Mouse (Mus musculus): ENCODE data around the gene Babam2. TPM values are rescaled to one million over a fixed set of nuclear protein-coding genes. Genes with fewer than 3 reads are reported as not detected.

Babam2 gene
- polyA plus RNA-seq, 1 experiment: 18.4 TPM

DNA sequence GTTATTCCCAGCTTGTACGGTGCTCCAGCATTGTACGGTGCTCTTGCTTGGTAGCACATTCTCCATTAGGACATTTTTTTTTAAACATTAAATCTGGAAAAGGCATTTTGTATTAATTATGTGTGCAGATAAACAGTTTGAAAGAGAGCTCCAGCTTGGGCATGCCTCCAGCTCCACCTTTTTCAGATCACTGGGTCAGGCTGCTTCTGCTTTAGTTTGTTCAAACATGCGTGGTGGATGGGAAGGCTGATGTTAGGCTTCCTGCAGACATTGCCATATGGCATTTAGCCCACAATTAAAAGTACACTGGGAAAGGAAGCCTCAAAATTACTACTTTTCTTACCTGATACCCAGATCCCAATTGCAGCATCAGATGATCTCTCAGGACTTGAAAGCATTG, 310.9 kb downstream of the Babam2 start:
- H3K36me3 ChIP-seq (ENCODE audit: control insufficient read depth, insufficient read depth, low read length): no peaks in the 10 kb centered on the region; the same call in 1 of the 2 replicates
- no peak for TF ChIP-seq CTCF (IDR thresholded peaks at IDR 0.05; ENCODE audit: extremely low read depth, insufficient read length, insufficient replicate concordance, low read depth, low read length)
- H3K27me3 ChIP-seq (ENCODE audit: control insufficient read depth, insufficient read depth, low read length): no peaks in the 10 kb centered on the region
- H3K27ac ChIP-seq (ENCODE audit: insufficient read depth, low read depth, low read length): no peak overlapping the region
- H3K4me3 ChIP-seq (ENCODE audit: low read depth, low read length): no peak overlapping the region
- no peaks in the 10 kb centered on the region for H3K4me1 ChIP-seq (ENCODE audit: control insufficient read depth, insufficient read depth, insufficient read length, low read length)
- WGBS: 78% methylated on average over 3 of the region's 3 CpGs

GRCm38 (mm10) chr5:32010056-32010455, 312.6 kb downstream of the Babam2 start:
- 89% methylated on average over 4 of the region's 4 CpGs for WGBS
- H3K27ac ChIP-seq (ENCODE audit: insufficient read depth, low read depth, low read length): no peak overlapping the region
- no peak overlapping the region for H3K4me3 ChIP-seq (ENCODE audit: low read depth, low read length)
- TF ChIP-seq POLR2A (IDR thresholded peaks at IDR 0.05; ENCODE audit: low read depth, low read length) (no peak), CTCF (IDR thresholded peaks at IDR 0.05; ENCODE audit: extremely low read depth, insufficient read length, insufficient replicate concordance, low read depth, low read length) (no peak)
- H3K4me1 ChIP-seq (ENCODE audit: control insufficient read depth, insufficient read depth, insufficient read length, low read length): no peaks in the 10 kb centered on the region
- no peaks in the 10 kb centered on the region; the same call in 1 of the 2 replicates for H3K36me3 ChIP-seq (ENCODE audit: control insufficient read depth, insufficient read depth, low read length)
- H3K27me3 ChIP-seq (ENCODE audit: control insufficient read depth, insufficient read depth, low read length): no peaks in the 10 kb centered on the region

GRCm38 (mm10) chr5:32013053-32013452, 315.6 kb downstream of the Babam2 start:
- Histone ChIP-seq H3K36me3 (ENCODE audit: control insufficient read depth, insufficient read depth, low read length) (no peaks in the 10 kb centered on the region; the same call in 1 of the 2 replicates), H3K27ac (ENCODE audit: insufficient read depth, low read depth, low read length) (no peak overlapping the region), H3K4me1 (ENCODE audit: control insufficient read depth, insufficient read depth, insufficient read length, low read length) (no peaks in the 10 kb centered on the region), H3K27me3 (ENCODE audit: control insufficient read depth, insufficient read depth, low read length) (no peaks in the 10 kb centered on the region), H3K4me3 (ENCODE audit: low read depth, low read length) (no peak overlapping the region)
- no peak for TF ChIP-seq CTCF (IDR thresholded peaks at IDR 0.05; ENCODE audit: extremely low read depth, insufficient read length, insufficient replicate concordance, low read depth, low read length)
- no peak for TF ChIP-seq POLR2A (IDR thresholded peaks at IDR 0.05; ENCODE audit: low read depth, low read length)
- WGBS: 73% methylated on average over 2 of the region's 2 CpGs

DNA sequence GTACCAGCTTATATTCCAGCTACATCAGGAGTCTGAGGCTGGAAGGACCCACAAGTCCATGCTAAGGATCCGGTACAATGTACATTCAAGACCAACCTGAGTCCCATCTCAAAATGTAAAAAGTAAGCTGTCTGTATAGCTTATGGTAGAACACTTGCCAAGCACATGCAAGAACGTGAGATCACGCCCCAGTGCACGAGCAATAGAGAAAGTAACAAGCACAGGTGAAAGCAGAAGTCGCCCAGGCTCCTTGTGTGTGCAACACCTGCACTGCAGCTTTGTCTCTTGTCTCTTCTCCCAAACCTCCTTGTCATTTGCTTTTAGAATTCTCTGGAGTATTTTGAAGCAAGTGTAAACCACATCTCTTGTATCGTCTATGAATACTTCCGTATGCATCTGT, 317.3 kb downstream of the Babam2 start:
- 88% methylated on average over 7 of the region's 7 CpGs for WGBS
- H3K4me3 ChIP-seq (ENCODE audit: low read depth, low read length): no peak overlapping the region
- TF ChIP-seq CTCF (IDR thresholded peaks at IDR 0.05; ENCODE audit: extremely low read depth, insufficient read length, insufficient replicate concordance, low read depth, low read length) (no peak), POLR2A (IDR thresholded peaks at IDR 0.05; ENCODE audit: low read depth, low read length) (no peak)

GRCm38 (mm10) chr5:32015949-32016478, 318.5 kb downstream of the Babam2 start:
- Histone ChIP-seq H3K27me3 (ENCODE audit: control insufficient read depth, insufficient read depth, low read length) (no peaks in the 10 kb centered on the region), H3K4me1 (ENCODE audit: control insufficient read depth, insufficient read depth, insufficient read length, low read length) (no peaks in the 10 kb centered on the region), H3K4me3 (ENCODE audit: low read depth, low read length) (no peak overlapping the region), H3K36me3 (ENCODE audit: control insufficient read depth, insufficient read depth, low read length) (no peaks in the 10 kb centered on the region; the same call in 1 of the 2 replicates), H3K27ac (ENCODE audit: insufficient read depth, low read depth, low read length) (no peak overlapping the region)
- TF ChIP-seq POLR2A (IDR thresholded peaks at IDR 0.05; ENCODE audit: low read depth, low read length) (no peak), CTCF (IDR thresholded peaks at IDR 0.05; ENCODE audit: extremely low read depth, insufficient read length, insufficient replicate concordance, low read depth, low read length) (no peak)
- WGBS: 91% methylated on average over 9 of the region's 9 CpGs

More for the DNA sequence above, 317.3 kb downstream of the Babam2 start:
- no peaks in the 10 kb centered on the region for H3K27me3 ChIP-seq (ENCODE audit: control insufficient read depth, insufficient read depth, low read length)
- no peaks in the 10 kb centered on the region for H3K4me1 ChIP-seq (ENCODE audit: control insufficient read depth, insufficient read depth, insufficient read length, low read length)
- H3K36me3 ChIP-seq (ENCODE audit: control insufficient read depth, insufficient read depth, low read length): no peaks in the 10 kb centered on the region; the same call in 1 of the 2 replicates
- H3K27ac ChIP-seq (ENCODE audit: insufficient read depth, low read depth, low read length): no peak overlapping the region

DNA sequence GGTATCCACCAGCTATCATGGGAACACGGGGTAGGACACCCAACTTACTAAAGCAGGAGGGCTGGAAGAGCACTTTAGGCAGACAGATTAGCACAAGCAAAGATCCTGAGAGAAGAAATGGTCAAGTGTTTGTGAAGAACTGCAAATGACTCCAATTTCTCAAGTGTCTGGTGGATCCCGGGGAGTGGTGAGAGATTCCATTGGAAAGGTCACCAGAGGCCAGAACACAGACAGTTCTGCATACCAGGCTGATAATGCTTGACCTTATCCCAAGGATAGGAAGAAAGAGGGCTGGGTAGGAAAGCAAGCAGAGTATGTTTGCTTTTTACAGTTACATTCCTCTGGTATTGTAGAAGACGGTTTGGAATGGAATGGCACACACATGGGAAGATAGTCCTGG, 320.2 kb downstream of the Babam2 start:
- WGBS: 78% methylated on average over 3 of the region's 3 CpGs
- no peak overlapping the region for H3K4me3 ChIP-seq (ENCODE audit: low read depth, low read length)
- H3K36me3 ChIP-seq (ENCODE audit: control insufficient read depth, insufficient read depth, low read length): no peaks in the 10 kb centered on the region; the same call in 1 of the 2 replicates
- no peak for TF ChIP-seq CTCF (IDR thresholded peaks at IDR 0.05; ENCODE audit: extremely low read depth, insufficient read length, insufficient replicate concordance, low read depth, low read length)
- TF ChIP-seq POLR2A (IDR thresholded peaks at IDR 0.05; ENCODE audit: low read depth, low read length): no peak
- no peaks in the 10 kb centered on the region for H3K27me3 ChIP-seq (ENCODE audit: control insufficient read depth, insufficient read depth, low read length)
- no peaks in the 10 kb centered on the region for H3K4me1 ChIP-seq (ENCODE audit: control insufficient read depth, insufficient read depth, insufficient read length, low read length)
- no peak overlapping the region for H3K27ac ChIP-seq (ENCODE audit: insufficient read depth, low read depth, low read length)

- Histone ChIP-seq H3K4me1 (ENCODE audit: control insufficient read depth, insufficient read depth, insufficient read length, low read length) (no peaks in the 10 kb centered on the region), H3K4me3 (ENCODE audit: low read depth, low read length) (no peak overlapping the region), H3K27me3 (ENCODE audit: control insufficient read depth, insufficient read depth, low read length) (no peaks in the 10 kb centered on the region), H3K27ac (ENCODE audit: insufficient read depth, low read depth, low read length) (no peak overlapping the region), H3K36me3 (ENCODE audit: control insufficient read depth, insufficient read depth, low read length) (no peaks in the 10 kb centered on the region; the same call in 1 of the 2 replicates)
- WGBS: 77% methylated on average over 2 of the region's 2 CpGs
- TF ChIP-seq POLR2A (IDR thresholded peaks at IDR 0.05; ENCODE audit: low read depth, low read length): no peak
Observed at GRCm38 (mm10) chr5:32018276-32018675, 320.8 kb downstream of the Babam2 start.

Measured in small intestine, adult 2 months (tissue).